Mouse (Mus musculus) retina, postnatal 7 days (tissue): ENCODE results near the gene Cxcl13.
"Not testable (repeated sequence)": the region's sequence is repeated elsewhere in the genome, so short reads cannot be mapped to it uniquely, and the experiment has no call there.

Source experiments
- DNase-seq: peaks from one replicate; pipeline ENCODE4 v3.0.0-alpha.2; 2012; ENCODE audit warnings: low read depth, low spot score

Gene Cxcl13

DNA sequence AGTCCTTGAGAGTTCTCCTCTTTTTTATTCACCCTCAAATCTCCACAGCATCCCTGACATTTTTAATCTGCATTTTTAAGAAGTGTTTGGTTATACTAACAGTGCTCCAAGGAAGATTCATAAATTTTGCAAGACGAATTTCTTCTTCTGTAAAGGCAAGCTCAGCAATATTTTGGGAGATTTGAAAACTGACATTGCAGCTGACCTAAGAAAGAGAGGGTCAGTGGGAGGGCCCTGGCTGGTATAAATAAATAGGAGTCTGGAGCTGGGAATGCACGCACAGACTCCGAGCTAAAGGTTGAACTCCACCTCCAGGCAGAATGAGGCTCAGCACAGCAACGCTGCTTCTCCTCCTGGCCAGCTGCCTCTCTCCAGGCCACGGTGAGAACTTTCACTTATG is at the start of gene Cxcl13:
Cxcl13 (plus strand) TSS at position 301 of the 400 bp plus-strand sequence.
- no peak for DNase-seq

GRCm38 (mm10) chr5:95911006-95911405 is 45.7 kb upstream of the Cxcl13 start:
- no peak for DNase-seq

GRCm38 (mm10) chr5:95918491-95918890 is 38.3 kb upstream of the Cxcl13 start:
- DNase-seq = no peak

DNA sequence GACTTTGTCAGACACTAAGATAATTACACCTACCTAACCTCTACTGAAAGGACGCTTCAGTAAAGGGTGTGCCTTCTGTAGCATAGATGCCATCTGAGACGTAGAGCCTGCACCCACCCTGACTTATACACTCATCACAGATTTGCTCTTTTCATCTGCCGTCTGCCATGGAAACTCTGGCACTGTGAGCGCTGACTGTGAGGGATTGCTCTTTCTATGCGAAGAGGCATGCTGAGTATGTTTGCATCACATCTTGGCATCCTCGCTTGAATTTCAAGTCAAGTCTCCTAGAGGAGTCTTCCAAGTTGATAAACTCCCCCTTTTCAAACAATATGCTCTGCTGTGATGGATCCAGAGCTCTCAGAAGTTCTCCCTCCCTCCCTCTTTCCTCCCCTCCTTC is 32.7 kb upstream of the Cxcl13 start:
- no peak for DNase-seq

DNA sequence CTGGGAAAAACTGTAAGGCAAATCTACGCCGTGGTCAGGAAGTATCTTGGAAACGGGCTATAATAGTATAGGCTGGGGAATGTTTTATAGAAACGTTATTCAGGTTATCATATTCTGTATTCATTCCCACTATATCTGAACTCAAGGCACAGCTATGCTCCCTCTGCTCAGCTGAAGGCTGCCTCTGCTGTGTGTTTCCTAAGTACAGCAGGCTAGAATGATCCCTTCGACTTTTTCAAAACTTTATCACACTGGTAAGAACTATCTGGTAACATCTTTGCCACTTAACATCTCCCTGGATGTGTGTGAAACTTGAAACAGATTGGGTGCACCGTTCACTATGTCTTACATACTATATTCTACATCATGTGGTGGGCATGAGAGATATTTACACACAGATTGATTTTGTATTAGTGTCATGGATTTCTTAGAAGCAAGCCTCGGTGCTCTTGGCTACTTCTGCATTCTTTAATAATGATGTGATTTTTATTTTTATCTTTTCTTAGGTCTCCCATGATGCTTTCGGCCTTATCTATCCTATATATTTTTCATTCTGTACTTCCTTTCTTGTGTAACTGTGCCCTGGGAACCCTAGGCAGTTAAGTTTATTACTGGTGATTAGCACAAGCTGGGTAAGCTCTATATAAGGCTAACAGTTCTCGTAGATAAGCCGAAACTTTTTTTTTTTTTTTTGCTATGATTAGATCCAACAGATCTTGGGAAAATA is 31.4 kb upstream of the Cxcl13 start:
- no peak for DNase-seq

DNA sequence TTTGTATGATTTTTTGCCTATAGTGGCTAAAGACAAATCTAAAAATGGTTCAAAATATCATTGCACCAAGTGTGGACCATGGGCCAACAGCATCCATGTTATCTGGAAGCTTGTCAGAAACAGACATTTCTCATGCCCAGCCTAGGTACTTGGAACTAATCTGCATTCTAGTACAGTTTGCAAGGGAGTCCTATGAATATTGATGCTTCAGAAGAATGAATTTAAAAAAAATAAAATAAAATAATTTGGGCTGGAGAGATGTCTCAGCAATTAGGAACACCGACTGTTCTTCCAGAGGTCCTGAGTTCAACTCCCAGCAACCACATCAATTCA is 30.9 kb upstream of the Cxcl13 start:
- DNase-seq = no peak

DNA sequence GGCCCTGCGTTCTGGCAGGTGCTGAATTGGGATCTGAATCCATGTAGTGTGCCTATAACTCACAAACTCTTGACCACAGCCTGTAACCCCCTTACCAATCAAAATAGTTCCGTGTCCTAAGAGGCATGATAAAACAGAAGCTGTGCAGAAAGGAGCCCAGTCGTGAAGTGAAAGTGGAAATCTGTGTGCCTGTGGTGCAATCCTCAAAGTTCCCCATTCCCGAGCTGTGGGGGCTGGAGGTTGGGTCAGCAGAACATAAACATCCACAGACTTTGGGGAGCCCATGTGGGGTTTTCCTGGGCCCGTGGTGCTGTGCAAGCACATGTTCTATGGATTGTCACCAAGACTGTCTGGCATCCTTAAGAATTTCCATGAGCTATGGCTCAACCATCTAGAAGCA is 21.7 kb upstream of the Cxcl13 start:
- DNase-seq = no peak

GRCm38 (mm10) chr5:95936068-95936467 is 20.7 kb upstream of the Cxcl13 start:
- DNase-seq = no peak

DNA sequence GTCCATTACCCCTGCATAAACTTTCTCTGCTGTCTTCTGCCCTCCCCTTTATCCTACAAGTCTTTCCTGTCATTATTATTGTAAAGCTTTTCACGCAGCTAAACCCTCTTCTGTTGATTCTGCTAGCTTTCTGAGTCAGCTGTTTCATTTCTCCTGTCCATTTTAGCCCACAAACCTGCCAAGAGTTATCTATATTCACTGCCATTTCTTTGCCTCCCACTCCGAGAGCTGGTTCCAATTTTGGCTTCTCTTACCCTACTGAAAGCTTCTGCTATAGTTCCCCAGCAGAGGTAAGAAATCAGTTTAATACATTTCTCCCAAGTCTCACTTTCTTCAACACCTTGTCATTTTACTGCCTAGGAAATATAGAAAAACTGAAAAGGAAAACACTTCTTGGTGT is 19.6 kb upstream of the Cxcl13 start:
- no peak for DNase-seq

DNA sequence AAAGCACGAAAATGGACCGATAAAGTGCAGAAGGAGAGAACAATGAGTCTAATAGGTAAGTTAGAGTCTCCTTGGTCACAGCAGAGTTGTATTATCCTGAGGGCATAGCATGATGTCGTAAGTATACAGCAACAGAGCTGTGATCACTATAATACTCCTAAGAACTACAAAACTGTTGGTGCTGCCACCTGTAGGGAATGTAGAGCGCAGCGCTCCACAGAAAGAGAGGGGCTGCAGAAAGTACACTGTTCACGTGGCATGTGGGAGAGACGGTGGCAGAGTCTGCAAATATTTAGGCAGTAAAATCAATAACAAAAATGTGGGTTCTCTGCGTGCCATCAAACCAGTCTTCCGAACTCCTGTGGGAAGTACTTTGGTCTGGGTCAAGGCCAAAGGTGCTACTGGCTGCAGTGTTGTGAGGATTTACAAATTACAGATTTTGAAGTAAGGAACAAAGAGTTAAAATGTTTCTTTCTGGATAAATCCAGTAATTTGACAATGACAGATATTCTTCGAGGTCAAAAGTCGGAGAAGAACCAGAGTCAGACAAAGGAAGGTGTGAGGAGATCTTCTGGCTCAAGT is 18.6 kb upstream of the Cxcl13 start:
- no peak for DNase-seq

- no peak for DNase-seq
These were observed 16.0 kb upstream of the Cxcl13 start for GRCm38 (mm10) chr5:95940682-95941221.

DNA sequence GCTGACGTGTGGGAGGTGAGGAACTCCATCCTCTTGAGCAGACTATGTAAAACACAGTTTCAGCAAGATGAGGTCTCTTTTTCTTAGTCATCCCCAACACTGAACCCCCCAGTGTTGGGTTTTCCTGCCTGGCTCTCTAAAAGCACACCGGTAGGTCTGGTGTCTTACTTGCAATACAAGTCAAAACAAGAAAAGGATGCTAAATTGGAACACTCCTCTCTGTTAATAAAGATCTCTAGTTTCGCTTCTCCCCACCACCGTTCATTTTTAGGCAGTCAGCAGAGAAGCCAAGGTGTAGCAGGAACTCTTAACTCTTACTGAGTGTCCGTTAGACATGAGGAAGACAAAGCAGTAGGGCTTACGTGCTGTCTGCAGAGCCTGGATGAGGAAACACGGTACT is 15.2 kb upstream of the Cxcl13 start:
- DNase-seq = no peak

DNA sequence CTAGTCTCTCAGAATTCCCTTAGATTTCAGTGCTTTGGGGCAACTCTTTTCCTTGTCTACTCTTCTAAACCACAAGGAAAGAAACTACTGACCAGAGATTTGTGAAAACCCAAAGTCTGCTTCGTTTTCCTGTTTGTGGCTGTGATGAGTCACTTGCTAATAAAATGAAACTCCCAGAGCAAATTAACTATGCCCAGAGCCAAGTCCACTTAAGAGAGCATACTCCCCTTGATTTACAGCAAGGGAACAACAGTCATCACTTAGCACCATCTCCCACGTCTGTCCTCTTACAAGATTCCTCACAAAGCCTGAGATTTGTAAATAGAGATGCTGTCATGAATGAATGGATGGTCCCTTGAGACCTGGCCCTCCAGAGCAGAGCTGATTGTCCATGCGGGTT is 11.6 kb upstream of the Cxcl13 start:
- DNase-seq = no peak

GRCm38 (mm10) chr5:95946344-95946743 is 10.4 kb upstream of the Cxcl13 start:
- DNase-seq = no peak

- no peak for DNase-seq
These were observed 8.1 kb upstream of the Cxcl13 start for GRCm38 (mm10) chr5:95948641-95949040.

GRCm38 (mm10) chr5:95949946-95950701 is 6.6 kb upstream of the Cxcl13 start:
- peak; percentile 35 for DNase-seq

GRCm38 (mm10) chr5:95964940-95965339 is 8.2 kb downstream of the Cxcl13 start:
- DNase-seq = no peak

GRCm38 (mm10) chr5:95966621-95967020 is 9.9 kb downstream of the Cxcl13 start:
- DNase-seq = no peak

DNA sequence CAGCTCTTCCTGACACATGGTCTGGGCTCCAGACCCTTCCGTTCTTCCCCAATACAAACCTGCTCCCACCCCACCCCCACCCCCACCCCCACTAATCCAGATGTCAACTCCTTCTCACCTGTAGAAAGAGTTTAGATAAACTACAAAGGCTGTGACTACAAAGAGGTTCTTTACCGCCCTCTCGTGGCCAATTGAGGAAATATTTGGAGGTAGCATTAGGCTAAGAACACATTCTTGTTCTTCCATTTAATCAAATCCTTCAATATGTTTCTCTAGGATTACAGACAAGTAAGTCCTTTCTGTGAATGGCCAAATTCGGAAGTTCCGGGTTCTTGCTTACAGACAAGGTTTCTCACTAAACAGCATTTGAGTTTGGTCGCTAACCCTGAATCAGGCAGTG is 14.1 kb downstream of the Cxcl13 start:
- peak; percentile 29 for DNase-seq

GRCm38 (mm10) chr5:95972208-95972607 is 15.5 kb downstream of the Cxcl13 start:
- DNase-seq = no peak

DNA sequence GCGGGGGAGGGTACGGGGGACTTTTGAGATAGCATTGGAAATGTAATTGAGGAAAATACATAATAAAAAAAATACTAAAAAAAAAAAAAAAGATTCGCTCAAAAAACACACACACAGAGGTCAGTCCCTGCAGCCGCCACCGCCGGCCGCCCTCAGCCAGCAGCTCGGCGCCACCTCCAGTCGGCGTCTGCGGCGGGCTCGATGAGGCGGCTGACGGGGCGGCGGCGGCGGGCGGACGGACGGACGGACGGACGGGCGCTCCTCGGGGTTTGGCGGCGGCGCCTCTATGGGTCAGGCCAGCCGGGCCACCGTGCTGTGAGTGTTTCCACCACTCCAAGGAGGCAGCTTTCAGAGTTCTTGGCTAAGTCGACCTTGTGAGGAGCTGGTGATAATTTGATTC is 17.1 kb downstream of the Cxcl13 start:
- not testable (repeated sequence) for DNase-seq

DNA sequence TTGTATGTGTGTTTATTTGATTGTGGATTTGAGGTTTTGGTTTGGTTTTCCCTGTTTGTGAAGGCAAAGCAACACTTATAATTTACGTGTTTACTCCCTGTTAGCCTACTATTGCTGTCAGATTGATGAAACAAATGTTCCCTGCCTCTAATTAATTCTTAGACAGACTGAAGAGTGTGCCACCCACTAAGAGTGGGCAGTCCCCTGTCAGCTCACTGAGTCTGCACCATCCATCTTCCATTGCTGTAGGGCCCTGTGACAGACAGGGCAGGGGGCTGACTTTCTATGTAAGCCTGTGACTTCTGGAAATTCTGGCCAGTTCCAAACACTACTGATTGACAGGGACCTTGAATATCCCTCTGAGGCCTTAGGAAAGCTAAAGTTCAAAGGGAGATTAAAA is 19.5 kb downstream of the Cxcl13 start:
- no peak for DNase-seq
